Comparison of ENCODE assay signal across 8 mouse cellular contexts in genomic region chr10:5805243-5805730, GRCm38 (mm10). TPM values are rescaled to one million over a fixed set of nuclear protein-coding genes. Genes with fewer than 3 reads are reported as not detected.
DNase-seq lines count a peak whose midpoint lies in the region; ATAC-seq lines count a peak whose summit lies in the region.

Gene Fbxo5, minus strand, starts transcription at chr10:5805600.

- H3K36me3 ChIP-seq in hindbrain, embryonic 11.5 days (ENCODE audit: control insufficient read depth, insufficient read depth, low read length), result 0 out of 2 replicates have a peak, but pooled peaks cover 2% of the 10 kb centered on the region

- peak within 1 kb of the TSS; percentile 85 for H3K4me2 ChIP-seq in hindbrain, embryonic 11.5 days (replicated peaks; ENCODE audit: low read depth, low read length)

- H3K4me3 ChIP-seq in hindbrain, embryonic 11.5 days (ENCODE audit: low read depth, low read length), result peak within 1 kb of the TSS; percentile 65

- no peaks in the 10 kb centered on the region for H3K27me3 ChIP-seq in hindbrain, embryonic 11.5 days (ENCODE audit: control insufficient read depth, insufficient read depth, low read length)

- ATAC-seq in hindbrain, embryonic 11.5 days (ENCODE audit: low FRiP score), result peak; percentile 97

- peak within 1 kb of the TSS; percentile 72 for H3K9ac ChIP-seq in hindbrain, embryonic 11.5 days (ENCODE audit: low read depth, low read length)

- H3K27ac ChIP-seq in hindbrain, embryonic 11.5 days (ENCODE audit: low read depth, low read length), result peak within 1 kb of the TSS; percentile 82

- H3K9me3 ChIP-seq in hindbrain, embryonic 11.5 days (ENCODE audit: control insufficient read depth, low read length), result no peaks in the 10 kb centered on the region

- DNase-seq in NIH3T3 (ENCODE audit: low read depth), result peak; percentile 100
- DNase-seq in cerebellum, adult 9-10 months, result peak; percentile 99
- peak; percentile 98 for DNase-seq in forelimb bud, embryonic 11.5 days (ENCODE audit: low read depth, low spot score)
- DNase-seq in hindbrain, embryonic 11.5 days (ENCODE audit: low spot score), result peak; percentile 98
- DNase-seq in layer of hippocampus, postnatal 10 days (ENCODE audit: low spot score in 2 of 2), result peak; percentile 97 to 98
- DNase-seq in lung, postnatal 14 days, result peak; percentile 98
- DNase-seq in retina, embryonic 14.5 days (ENCODE audit: low spot score), result peak; percentile 98
- peak; percentile 97 to 99 for DNase-seq in thymus, postnatal 36 days

- WGBS in hindbrain, embryonic 11.5 days, result under 1% methylated on average over 42 of the region's 42 CpGs

- H3K4me1 ChIP-seq in hindbrain, embryonic 11.5 days (replicated peaks; ENCODE audit: control insufficient read depth, insufficient read depth, low read length), result no peaks in the 10 kb centered on the region; the same call in 1 of the 2 replicates

RNA-seq across cellular contexts. Expression of gene Fbxo5, which starts in this region (rescaled TPM):
- polyA plus RNA-seq in hindbrain, embryonic 11.5 days (2014; fragmentation: Nextera tagmentation; extraction: Ambion mirVana), result 70.6 and 70.8 TPM in 2 replicates
- total RNA-seq in layer of hippocampus, postnatal 10 days (2021), result 1 to 10 TPM; 2.4 to 2.5 TPM

Comparison
In these comparisons a context has a peak if more than half of its experiments do, and no peak if none do; other contexts are left out.
1. Peak in every context shown above with its lines: DNase-seq, ATAC-seq, H3K4me3 ChIP-seq and H3K27ac ChIP-seq.